Mouse (Mus musculus): ENCODE data around the gene Tk1. TPM values are rescaled to one million over a fixed set of nuclear protein-coding genes. Genes with fewer than 3 reads are reported as not detected.
A peak's percentile ranks its signal among the peaks of the same experiment; 100 is the strongest.

Tk1 gene
- polyA plus RNA-seq (2016; fragmentation: Nextera tagmentation; extraction: Ambion mirVana) = 136 and 143 TPM in 2 replicates

DNA sequence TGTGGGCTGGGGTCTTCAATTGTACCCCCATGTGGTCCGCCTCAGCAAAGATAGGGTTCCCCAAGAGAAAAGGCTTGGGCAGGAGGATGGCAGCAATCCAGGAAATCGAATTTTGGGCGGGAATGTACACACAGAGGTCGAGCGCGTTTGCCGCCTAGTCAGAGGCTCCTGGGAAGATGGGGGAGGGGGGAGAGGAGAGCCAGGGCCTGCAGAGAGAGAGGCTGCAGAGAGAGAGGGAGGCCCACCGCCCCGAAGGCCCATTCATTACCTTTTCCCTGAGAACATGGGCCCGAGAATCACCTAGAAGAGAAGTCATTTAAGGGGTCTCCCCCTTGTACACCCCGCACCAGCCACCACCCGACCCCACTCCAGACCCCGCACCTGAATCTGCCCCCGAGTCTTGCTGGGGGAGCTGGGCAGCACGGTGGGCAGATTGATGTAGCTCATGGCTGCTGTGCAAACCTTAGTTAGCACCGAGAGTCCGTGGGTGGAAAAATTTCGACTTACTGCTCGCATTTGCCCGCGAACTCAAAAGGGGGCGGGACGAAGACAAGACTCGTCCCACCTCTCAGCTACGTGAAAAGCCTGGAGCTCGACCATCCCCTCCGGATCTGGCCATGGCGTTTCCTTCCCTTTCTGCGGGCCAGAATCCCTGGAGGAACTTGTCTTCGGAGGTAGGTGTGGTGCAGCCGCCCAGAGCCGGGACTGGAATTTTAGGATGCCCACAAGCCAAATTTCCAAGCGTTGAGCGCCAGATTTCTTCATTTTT lies at the start of gene Tk1, which contains the start of gene Afmid:
TSS of gene Tk1 (minus strand) at position 760 of the 769 bp plus-strand sequence.
TSS of gene Afmid (plus strand) at position 592 of the 769 bp plus-strand sequence.
- under 1% methylated on average over 34 of the region's 34 CpGs for WGBS
- peak within 1 kb of the TSS; percentile 97 for H3K27ac ChIP-seq
- no peaks in the 10 kb centered on the region for H3K9me3 ChIP-seq
- H3K36me3 ChIP-seq = peaks cover 36% of the 10 kb centered on the region
- peak within 1 kb of the TSS; percentile 65 for H3K9ac ChIP-seq (replicated peaks)
- H3K4me3 ChIP-seq (replicated peaks) = peak within 1 kb of the TSS; percentile 55
- no peaks in the 10 kb centered on the region for H3K27me3 ChIP-seq
- peaks cover 46% of the 10 kb centered on the region for H3K4me1 ChIP-seq (replicated peaks)
- peak; percentile 57 for ATAC-seq (ENCODE audit: insufficient number of reproducible peaks, insufficient read depth, low FRiP score, low TSS enrichment, low read depth)
- peak within 1 kb of the TSS; percentile 82 for H3K4me2 ChIP-seq

GRCm38 (mm10) chr11:117875681-117876080 lies 49.8 kb upstream of the Tk1 start:
- Histone ChIP-seq H3K27ac (no peak overlapping the region), H3K4me3 (replicated peaks) (no peak overlapping the region), H3K9ac (replicated peaks) (no peak overlapping the region; the same call in 1 of the 2 replicates), H3K27me3 (peaks cover 5% of the 10 kb centered on the region; the same call in 1 of the 2 replicates), H3K4me1 (replicated peaks) (peaks cover 24% of the 10 kb centered on the region), H3K36me3 (no peaks in the 10 kb centered on the region), H3K9me3 (no peaks in the 10 kb centered on the region), H3K4me2 (no peak overlapping the region)
- 41% methylated on average over 6 of the region's 6 CpGs for WGBS
- ATAC-seq (ENCODE audit: insufficient number of reproducible peaks, insufficient read depth, low FRiP score, low TSS enrichment, low read depth) = no peak

DNA sequence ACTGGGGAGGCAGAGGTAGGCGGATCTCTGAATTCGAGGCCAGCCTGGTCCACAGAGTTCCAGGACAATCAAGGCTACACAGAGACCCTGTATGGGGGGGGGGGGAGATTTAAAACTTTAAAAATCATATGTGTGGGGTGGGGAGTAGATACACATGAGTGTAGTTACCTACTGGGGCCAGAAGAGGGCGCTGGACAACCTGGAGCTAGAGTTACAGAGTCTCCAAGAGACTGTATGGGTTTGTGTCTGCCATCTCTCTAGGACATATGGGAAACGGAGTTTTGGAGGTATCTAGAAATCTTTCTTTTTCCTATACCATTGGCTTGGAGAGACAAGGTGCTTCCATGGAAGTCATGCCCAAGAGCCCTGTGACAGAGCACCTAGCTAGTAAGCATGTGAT lies 48.5 kb upstream of the Tk1 start:
- Histone ChIP-seq H3K36me3 (no peaks in the 10 kb centered on the region), H3K9me3 (no peaks in the 10 kb centered on the region), H3K9ac (replicated peaks) (no peak overlapping the region), H3K4me1 (replicated peaks) (peaks cover 24% of the 10 kb centered on the region), H3K4me2 (no peak overlapping the region), H3K27me3 (peaks cover 5% of the 10 kb centered on the region; the same call in 1 of the 2 replicates), H3K27ac (no peak overlapping the region), H3K4me3 (replicated peaks) (no peak overlapping the region)
- WGBS = 61% methylated on average over 4 of the region's 4 CpGs
- ATAC-seq (ENCODE audit: insufficient number of reproducible peaks, insufficient read depth, low FRiP score, low TSS enrichment, low read depth) = no peak

DNA sequence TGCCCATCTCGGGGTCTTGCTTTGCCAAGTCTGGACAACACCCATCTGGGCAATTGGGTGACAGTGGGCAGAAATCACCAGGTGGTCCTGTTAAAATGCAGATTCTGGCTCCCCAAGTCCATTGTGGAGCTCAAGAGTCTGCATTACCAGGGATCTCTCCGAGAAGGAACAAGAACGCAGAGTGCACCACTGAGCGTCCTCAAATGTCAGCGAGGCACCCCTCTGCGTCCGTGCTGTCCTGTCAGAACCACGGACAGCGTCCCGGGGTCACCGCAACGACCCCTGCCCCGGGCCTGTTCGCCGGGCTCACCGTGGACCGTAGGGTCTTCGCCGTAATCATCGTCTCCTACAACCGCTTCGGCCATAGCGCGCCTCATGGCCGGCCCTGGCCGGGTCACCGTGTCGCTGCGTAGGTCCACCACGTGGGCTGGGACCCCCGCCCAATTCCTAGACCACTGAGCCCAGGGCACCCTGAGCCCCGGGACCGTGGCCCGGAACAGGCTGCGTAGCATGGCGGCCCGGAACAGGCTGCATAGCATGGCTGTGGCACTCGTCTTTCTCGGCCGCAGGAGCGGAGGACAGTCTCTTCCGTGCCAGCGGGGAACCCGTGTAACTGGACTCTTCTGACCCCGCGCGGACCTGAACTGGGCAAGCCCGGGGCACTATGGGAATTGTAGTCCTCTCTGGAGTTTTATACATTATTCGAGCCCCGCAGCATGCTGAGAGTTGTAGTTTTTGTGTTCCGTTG lies 47.1 kb upstream of the Tk1 start, which contains the start of gene Tha1:
TSS of gene Tha1 (minus strand) at position 621 of the 748 bp plus-strand sequence.
- ATAC-seq (ENCODE audit: insufficient number of reproducible peaks, insufficient read depth, low FRiP score, low TSS enrichment, low read depth) = peak; percentile 62
- peak within 1 kb of the TSS; percentile 95 for H3K4me2 ChIP-seq
- H3K9ac ChIP-seq (replicated peaks) = peak within 1 kb of the TSS; percentile 62
- H3K27me3 ChIP-seq = peaks cover 5% of the 10 kb centered on the region; the same call in 1 of the 2 replicates
- H3K9me3 ChIP-seq = no peaks in the 10 kb centered on the region
- peak within 1 kb of the TSS; percentile 65 for H3K4me3 ChIP-seq (replicated peaks)
- 2% methylated on average over 51 of the region's 51 CpGs for WGBS
- H3K36me3 ChIP-seq = no peaks in the 10 kb centered on the region
- H3K4me1 ChIP-seq (replicated peaks) = peaks cover 10% of the 10 kb centered on the region
- peak within 1 kb of the TSS; percentile 46; the same call in 1 of the 2 replicates for H3K27ac ChIP-seq

DNA sequence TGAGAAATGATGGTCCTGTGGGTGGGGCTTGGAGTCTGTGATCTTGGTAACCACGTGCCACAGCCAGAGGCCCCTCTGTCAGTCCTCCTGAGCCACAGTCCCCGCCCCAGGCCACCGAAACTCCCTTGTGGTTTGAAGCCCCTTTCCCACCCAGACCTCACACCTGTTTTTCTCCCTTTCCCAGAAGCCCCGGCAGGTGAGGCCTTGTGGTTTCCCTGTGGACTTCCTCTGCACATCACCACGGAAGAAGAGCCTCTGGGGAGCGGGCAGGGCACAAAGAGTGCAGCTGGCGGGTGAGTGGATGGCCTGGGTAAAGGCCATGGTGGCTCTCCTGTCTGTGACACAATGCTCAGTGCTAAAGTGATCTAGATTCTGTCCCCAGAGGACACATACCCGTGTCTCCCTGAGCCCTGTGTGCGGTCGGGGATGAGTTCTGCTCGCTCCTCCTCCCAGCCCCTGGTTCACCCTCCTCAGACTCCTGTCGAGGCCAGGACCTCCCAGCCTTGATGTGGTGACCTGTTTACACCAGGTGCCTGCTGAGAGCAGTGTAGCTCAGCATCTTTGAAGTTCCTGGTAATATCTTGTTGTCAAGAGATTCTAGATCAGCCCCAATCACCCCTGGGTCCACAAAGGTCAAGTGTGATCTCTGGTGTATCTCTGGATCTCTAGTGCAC lies 46.2 kb upstream of the Tk1 start:
- no peak for ATAC-seq (ENCODE audit: insufficient number of reproducible peaks, insufficient read depth, low FRiP score, low TSS enrichment, low read depth)
- peaks cover 7% of the 10 kb centered on the region; the same call in 1 of the 2 replicates for H3K4me1 ChIP-seq (replicated peaks)
- H3K36me3 ChIP-seq = no peaks in the 10 kb centered on the region
- no peak overlapping the region for H3K4me3 ChIP-seq (replicated peaks)
- no peak overlapping the region for H3K27ac ChIP-seq
- H3K9me3 ChIP-seq = no peaks in the 10 kb centered on the region
- no peak overlapping the region for H3K9ac ChIP-seq (replicated peaks)
- peaks cover 8% of the 10 kb centered on the region; the same call in 1 of the 2 replicates for H3K27me3 ChIP-seq
- 58% methylated on average over 12 of the region's 12 CpGs for WGBS
- H3K4me2 ChIP-seq = peak overlapping the region; percentile 95; the same call in 1 of the 2 replicates

DNA sequence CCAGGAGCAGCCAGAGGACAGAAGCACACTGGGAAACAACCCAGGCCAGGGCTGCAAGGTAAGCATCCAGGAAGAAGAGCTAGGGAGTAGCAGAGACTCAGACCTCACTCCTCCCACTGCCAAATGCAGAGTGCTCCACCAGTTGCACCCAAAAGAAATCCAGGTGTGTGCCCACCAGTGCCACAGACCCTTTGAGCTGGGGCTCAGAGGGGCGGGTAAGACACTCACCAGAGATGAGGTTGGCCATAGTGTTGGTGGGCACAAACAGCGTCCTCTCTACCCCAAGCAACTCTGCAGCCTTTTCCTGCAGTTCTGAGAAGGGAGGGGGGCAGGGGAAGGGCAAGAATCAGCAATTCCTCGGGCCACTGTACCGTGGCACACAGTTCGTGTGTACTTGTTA lies 45.5 kb upstream of the Tk1 start:
- no peaks in the 10 kb centered on the region for H3K36me3 ChIP-seq
- no peak overlapping the region for H3K4me2 ChIP-seq
- H3K27me3 ChIP-seq = peaks cover 9% of the 10 kb centered on the region; the same call in 1 of the 2 replicates
- ATAC-seq (ENCODE audit: insufficient number of reproducible peaks, insufficient read depth, low FRiP score, low TSS enrichment, low read depth) = no peak
- no peak overlapping the region for H3K27ac ChIP-seq
- no peak overlapping the region for H3K9ac ChIP-seq (replicated peaks)
- 67% methylated on average over 5 of the region's 5 CpGs for WGBS
- H3K9me3 ChIP-seq = no peaks in the 10 kb centered on the region
- H3K4me3 ChIP-seq (replicated peaks) = no peak overlapping the region
- H3K4me1 ChIP-seq (replicated peaks) = peaks cover 7% of the 10 kb centered on the region; the same call in 1 of the 2 replicates

- Histone ChIP-seq H3K27me3 (peaks cover 12% of the 10 kb centered on the region; the same call in 1 of the 2 replicates), H3K4me2 (no peak overlapping the region), H3K9ac (replicated peaks) (peak overlapping the region; percentile 37; the same call in 1 of the 2 replicates), H3K4me1 (replicated peaks) (peaks cover 7% of the 10 kb centered on the region; the same call in 1 of the 2 replicates), H3K27ac (no peak overlapping the region), H3K9me3 (no peaks in the 10 kb centered on the region), H3K36me3 (no peaks in the 10 kb centered on the region), H3K4me3 (replicated peaks) (no peak overlapping the region)
- no peak for ATAC-seq (ENCODE audit: insufficient number of reproducible peaks, insufficient read depth, low FRiP score, low TSS enrichment, low read depth)
- 39% methylated on average over 12 of the region's 12 CpGs for WGBS
Observed at GRCm38 (mm10) chr11:117870688-117871365, 44.9 kb upstream of the Tk1 start.

DNA sequence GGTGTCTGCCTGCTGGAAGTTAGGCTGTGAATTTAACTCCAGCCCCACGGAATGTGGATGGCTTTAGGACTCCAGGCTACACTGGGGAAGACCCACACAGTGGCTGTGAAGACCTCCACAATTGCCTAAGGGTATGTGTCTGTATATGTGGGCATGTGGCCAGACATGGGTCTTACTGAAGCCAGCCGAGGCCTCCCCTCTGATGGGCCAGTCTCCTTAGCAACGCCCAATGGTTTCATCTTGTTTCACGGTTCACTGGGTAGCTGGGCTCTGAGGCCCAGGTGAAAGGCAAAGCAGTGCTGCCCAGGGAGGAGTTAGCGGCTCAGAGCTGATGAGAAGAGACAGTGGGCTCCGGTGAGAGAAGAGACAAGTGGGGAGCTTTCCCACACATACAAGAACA lies 40.1 kb upstream of the Tk1 start:
- no peaks in the 10 kb centered on the region for H3K9me3 ChIP-seq
- no peak overlapping the region for H3K4me2 ChIP-seq
- peaks cover 3% of the 10 kb centered on the region; the same call in 1 of the 2 replicates for H3K4me1 ChIP-seq (replicated peaks)
- H3K9ac ChIP-seq (replicated peaks) = no peak overlapping the region
- no peak overlapping the region for H3K4me3 ChIP-seq (replicated peaks)
- H3K27ac ChIP-seq = no peak overlapping the region
- no peak for ATAC-seq (ENCODE audit: insufficient number of reproducible peaks, insufficient read depth, low FRiP score, low TSS enrichment, low read depth)
- 49% methylated on average over 6 of the region's 6 CpGs for WGBS
- peaks cover 47% of the 10 kb centered on the region for H3K27me3 ChIP-seq
- no peaks in the 10 kb centered on the region for H3K36me3 ChIP-seq

- Histone ChIP-seq H3K4me2 (no peak overlapping the region), H3K36me3 (no peaks in the 10 kb centered on the region), H3K9me3 (no peaks in the 10 kb centered on the region), H3K27me3 (peaks cover 59% of the 10 kb centered on the region), H3K4me1 (replicated peaks) (peaks cover 12% of the 10 kb centered on the region), H3K4me3 (replicated peaks) (no peak overlapping the region), H3K9ac (replicated peaks) (no peak overlapping the region; the same call in 1 of the 2 replicates), H3K27ac (no peak overlapping the region)
- no peak for ATAC-seq (ENCODE audit: insufficient number of reproducible peaks, insufficient read depth, low FRiP score, low TSS enrichment, low read depth)
- WGBS = 52% methylated on average over 2 of the region's 2 CpGs
Observed at GRCm38 (mm10) chr11:117864805-117865204, 38.9 kb upstream of the Tk1 start.

DNA sequence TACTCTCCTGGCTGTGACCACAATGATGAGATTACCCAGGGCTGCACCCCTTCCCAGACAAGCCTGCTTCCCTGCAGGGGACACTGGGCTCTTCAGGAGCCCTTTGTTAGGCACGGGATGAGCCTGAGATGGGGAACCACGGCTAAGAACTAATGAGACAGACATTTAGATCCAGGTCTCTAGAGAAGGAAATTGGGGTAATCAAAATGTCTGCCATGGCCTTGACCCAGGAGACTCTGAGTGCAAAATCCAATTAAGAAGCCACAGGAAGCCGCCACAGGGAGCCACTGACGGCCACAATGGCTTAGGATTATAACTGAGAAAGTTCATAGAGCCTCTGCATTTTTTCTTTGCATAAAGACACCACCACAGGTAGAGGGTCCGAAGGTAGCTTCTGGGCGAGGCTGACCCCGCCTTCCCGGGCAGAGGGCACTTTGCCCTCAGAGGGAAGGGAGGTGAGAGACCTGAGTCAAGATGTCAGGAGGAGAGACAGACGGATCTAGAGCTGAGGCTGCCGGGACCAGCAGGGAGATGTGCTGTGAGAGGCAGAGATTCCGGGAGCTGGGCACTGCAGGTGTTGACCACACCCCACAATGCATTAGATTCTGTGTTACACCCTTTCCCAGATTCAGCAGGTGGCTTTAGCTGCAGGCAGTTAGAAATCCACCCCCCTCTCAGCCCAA lies 37.4 kb upstream of the Tk1 start:
- no peaks in the 10 kb centered on the region for H3K9me3 ChIP-seq
- H3K27me3 ChIP-seq = peaks cover 74% of the 10 kb centered on the region
- H3K4me3 ChIP-seq (replicated peaks) = no peak overlapping the region
- WGBS = 31% methylated on average over 11 of the region's 11 CpGs
- H3K9ac ChIP-seq (replicated peaks) = no peak overlapping the region
- H3K4me2 ChIP-seq = no peak overlapping the region
- H3K36me3 ChIP-seq = no peaks in the 10 kb centered on the region; the same call in 1 of the 2 replicates
- no peak overlapping the region for H3K27ac ChIP-seq
- H3K4me1 ChIP-seq (replicated peaks) = peaks cover 14% of the 10 kb centered on the region
- ATAC-seq (ENCODE audit: insufficient number of reproducible peaks, insufficient read depth, low FRiP score, low TSS enrichment, low read depth) = no peak

Data from limb, embryonic 12.5 days (tissue).